Mouse (Mus musculus) brain, embryonic 14.5 days (tissue): ENCODE results near the gene Hmgb4.

Experiments used
- CTCF ChIP-seq: fragments of 200-500 bp; IDR thresholded peaks from 2 replicates; pipeline ENCODE4 v1.5.1; 2012; ENCODE audit warnings: inconsistent platforms, mild to moderate bottlenecking, moderate library complexity, borderline replicate concordance; ENCODE audit not compliant: insufficient read depth, insufficient read length; ENCODE audit errors: extremely low read depth
- POLR2A ChIP-seq: fragments of 200-500 bp; IDR thresholded peaks from 2 replicates; pipeline ENCODE4 v1.6.1; 2012; ENCODE audit warnings: mild to moderate bottlenecking, inconsistent platforms, borderline replicate concordance; ENCODE audit not compliant: poor library complexity, insufficient read depth, insufficient read length, severe bottlenecking; ENCODE audit errors: extremely low read depth

GRCm38 (mm10) chr4:128304049-128304448, 43.3 kb upstream of the Hmgb4 start:
- TF ChIP-seq CTCF (no peak), POLR2A (no peak)
